Mouse (Mus musculus) neural tube, embryonic 13.5 days (tissue): ENCODE results near the gene Fam241a. TPM values are rescaled to one million over a fixed set of nuclear protein-coding genes. Genes with fewer than 3 reads are reported as not detected.

Source experiments
- ATAC-seq: fragments of 200-750 bp; cut with Nextera tagmentation; 2 replicates; pipeline ENCODE4 v1.8.0; 2017; ENCODE audit warnings: low read depth, mild to moderate bottlenecking, moderate TSS enrichment, moderate library complexity
- H3K27ac ChIP-seq: fragments of 300-500 bp; sonication (generic); replicated peaks from 2 replicates; pipeline ENCODE4 v1.5.1; 2015; ENCODE audit warnings: moderate library complexity, mild to moderate bottlenecking, inconsistent platforms
- H3K27me3 ChIP-seq: fragments of 300-500 bp; sonication (generic); 2 replicates; pipeline ENCODE4 v1.6.1; 2015; ENCODE audit warnings: mild to moderate bottlenecking, inconsistent platforms
- H3K36me3 ChIP-seq: fragments of 300-500 bp; sonication (generic); 2 replicates; pipeline ENCODE4 v1.6.1; 2015; ENCODE audit warnings: mild to moderate bottlenecking, inconsistent platforms
- H3K4me1 ChIP-seq: fragments of 300-500 bp; sonication (generic); replicated peaks from 2 replicates; pipeline ENCODE4 v1.6.1; 2015; ENCODE audit warnings: inconsistent platforms
- H3K4me2 ChIP-seq: fragments of 300-500 bp; sonication (generic); 2 replicates; pipeline ENCODE4 v1.6.1; 2015; ENCODE audit warnings: inconsistent platforms, mild to moderate bottlenecking, moderate library complexity
- H3K4me3 ChIP-seq: fragments of 300-500 bp; sonication (generic); 2 replicates; pipeline ENCODE4 v1.5.1; 2015; ENCODE audit warnings: mild to moderate bottlenecking, inconsistent platforms
- H3K9ac ChIP-seq: fragments of 300-500 bp; sonication (generic); 2 replicates; pipeline ENCODE4 v1.6.1; 2015; ENCODE audit warnings: moderate library complexity, mild to moderate bottlenecking, inconsistent platforms
- H3K9me3 ChIP-seq: fragments of 300-500 bp; sonication (generic); 2 replicates; pipeline ENCODE4 v1.6.1; 2016; ENCODE audit warnings: inconsistent platforms
- WGBS: fragments of 180-500 bp; shearing (Covaris S2); methylation state at CpG from one replicate; pipeline ENCODE4 v1.1.7; 2015; 5-methylcytosine and 5-hydroxymethylcytosine counted together
- polyA plus RNA-seq: library from polyadenylated mRNA; unstranded; fragments of >200 nt; fragmentation: Nextera tagmentation; extraction: Ambion mirVana; gene quantifications from 2 replicates; pipeline ENCODE4 v1.2.1, GENCODE M21; 2015

Fam241a gene
- polyA plus RNA-seq, 1 experiment from 2014 or later, result 7.2 TPM

DNA sequence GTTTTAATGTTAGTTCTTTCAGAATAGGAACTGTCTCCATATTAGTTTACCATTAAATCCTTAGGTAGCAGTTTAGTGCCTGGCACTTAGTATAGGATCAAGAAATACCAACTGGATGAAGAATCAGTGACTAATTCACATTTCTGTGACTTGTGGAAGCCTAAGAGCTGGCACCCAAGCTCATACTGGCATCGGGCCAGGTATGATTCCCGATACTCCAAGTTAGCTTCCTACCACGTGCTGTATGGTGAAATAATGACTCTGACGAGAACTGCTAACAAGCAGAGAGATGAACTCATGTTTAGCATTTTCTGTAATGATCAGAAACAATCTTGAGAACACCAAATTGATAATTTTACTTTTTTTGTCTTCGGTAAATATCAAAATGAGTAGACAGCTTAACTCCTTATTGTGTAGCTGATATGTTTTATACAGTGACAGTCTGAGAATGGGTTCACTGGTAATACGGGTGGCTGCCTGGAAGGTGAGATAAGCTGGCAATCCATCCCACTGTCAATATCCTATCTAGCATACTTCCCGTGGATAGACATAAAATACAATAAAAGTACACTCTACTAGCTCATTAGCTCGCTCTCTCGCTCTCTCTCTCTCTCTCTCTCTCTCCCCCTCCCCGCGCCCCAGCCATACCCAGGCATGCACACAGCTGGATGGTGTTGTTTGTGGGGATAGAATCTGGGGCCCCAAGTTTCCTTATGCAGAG is 47.9 kb downstream of the Fam241a start:
- ATAC-seq, result no peak
- no peak overlapping the region for H3K27ac ChIP-seq
- WGBS, result 87% methylated on average over 11 of the region's 11 CpGs
- no peaks in the 10 kb centered on the region for H3K4me1 ChIP-seq
- no peak overlapping the region for H3K4me3 ChIP-seq
- no peak overlapping the region for H3K4me2 ChIP-seq
- H3K9ac ChIP-seq, result no peak overlapping the region
- H3K9me3 ChIP-seq, result no peaks in the 10 kb centered on the region
- H3K36me3 ChIP-seq, result no peaks in the 10 kb centered on the region
- H3K27me3 ChIP-seq, result no peaks in the 10 kb centered on the region

DNA sequence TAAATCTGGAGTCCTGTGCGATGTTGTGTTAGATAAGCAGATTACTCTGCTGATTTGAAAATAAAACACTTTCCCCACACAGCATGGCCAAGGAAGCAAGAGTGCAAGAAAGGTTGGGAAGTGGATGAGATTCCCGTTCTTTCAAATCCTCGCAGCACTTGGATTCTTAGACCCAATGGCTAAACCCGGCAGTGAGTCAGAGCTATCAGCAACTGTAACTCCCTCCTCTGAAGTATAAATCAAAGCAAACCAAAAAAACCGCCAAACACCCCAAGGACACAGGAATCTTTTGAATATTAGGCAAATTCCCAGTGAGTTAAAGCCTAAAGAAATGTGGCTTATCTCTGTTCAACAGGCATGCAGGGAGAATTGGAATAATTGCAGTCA is 52.2 kb downstream of the Fam241a start:
- no peak for ATAC-seq
- H3K27me3 ChIP-seq, result no peaks in the 10 kb centered on the region; the same call in 1 of the 2 replicates
- H3K4me1 ChIP-seq, result no peaks in the 10 kb centered on the region
- no peak overlapping the region for H3K4me3 ChIP-seq
- no peaks in the 10 kb centered on the region for H3K36me3 ChIP-seq
- no peaks in the 10 kb centered on the region for H3K9me3 ChIP-seq
- WGBS, result 86% methylated on average over 5 of the region's 5 CpGs
- no peak overlapping the region for H3K4me2 ChIP-seq
- no peak overlapping the region for H3K27ac ChIP-seq
- H3K9ac ChIP-seq, result no peak overlapping the region

GRCm38 (mm10) chr3:127843324-127843940 is 52.7 kb downstream of the Fam241a start:
- Histone ChIP-seq H3K36me3 (no peaks in the 10 kb centered on the region), H3K9me3 (no peaks in the 10 kb centered on the region), H3K4me3 (no peak overlapping the region), H3K9ac (no peak overlapping the region), H3K4me1 (peaks cover 3% of the 10 kb centered on the region; the same call in 1 of the 2 replicates), H3K27me3 (no peaks in the 10 kb centered on the region; the same call in 1 of the 2 replicates), H3K27ac (no peak overlapping the region), H3K4me2 (no peak overlapping the region)
- WGBS, result 87% methylated on average over 2 of the region's 2 CpGs
- no peak for ATAC-seq

- WGBS, result 66% methylated on average over 8 of the region's 8 CpGs
- H3K27me3 ChIP-seq, result no peaks in the 10 kb centered on the region; the same call in 1 of the 2 replicates
- H3K9ac ChIP-seq, result no peak overlapping the region
- H3K36me3 ChIP-seq, result no peaks in the 10 kb centered on the region
- H3K4me2 ChIP-seq, result no peak overlapping the region
- no peak overlapping the region for H3K4me3 ChIP-seq
- H3K4me1 ChIP-seq, result peaks cover 9% of the 10 kb centered on the region; the same call in 1 of the 2 replicates
- ATAC-seq, result no peak
- H3K9me3 ChIP-seq, result no peaks in the 10 kb centered on the region
- no peak overlapping the region for H3K27ac ChIP-seq
Observed at GRCm38 (mm10) chr3:127841926-127842325, 54.2 kb downstream of the Fam241a start.

DNA sequence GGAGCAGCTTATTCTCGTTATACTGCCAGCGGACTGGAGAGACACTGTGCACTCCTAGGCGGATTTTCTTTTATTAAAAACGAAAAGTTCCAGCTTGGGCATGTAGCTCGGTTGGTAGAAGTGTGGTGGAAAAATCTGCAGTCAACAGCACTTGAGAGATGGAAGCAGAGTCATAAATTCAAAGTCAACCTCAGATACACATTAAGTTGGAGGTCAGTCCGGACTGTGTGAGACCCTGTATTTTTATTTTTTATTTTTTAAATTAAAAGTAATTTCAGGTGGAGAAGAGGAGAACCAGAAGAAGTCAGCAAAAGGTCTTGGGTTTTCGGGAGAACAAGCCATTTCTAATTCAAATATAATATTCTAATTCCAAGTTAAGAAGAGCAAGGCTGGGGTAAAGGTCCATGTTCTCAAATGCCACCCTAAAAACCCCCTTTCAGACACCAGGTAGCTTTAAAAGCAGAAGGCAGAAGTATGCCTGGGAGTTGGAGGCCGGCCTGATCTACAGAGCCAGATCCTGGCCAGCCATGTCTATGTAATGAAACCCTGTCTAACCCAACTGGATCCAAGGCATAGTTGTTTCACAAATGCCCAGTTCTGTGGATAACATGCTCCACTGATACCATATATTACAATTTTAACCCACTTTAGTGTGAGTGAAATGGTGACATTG is 58.0 kb downstream of the Fam241a start:
- no peaks in the 10 kb centered on the region for H3K9me3 ChIP-seq
- H3K36me3 ChIP-seq, result no peaks in the 10 kb centered on the region
- H3K27me3 ChIP-seq, result no peaks in the 10 kb centered on the region; the same call in 1 of the 2 replicates
- H3K4me2 ChIP-seq, result peak overlapping the region; percentile 69
- 34% methylated on average over 8 of the region's 8 CpGs for WGBS
- peak overlapping the region; percentile 95 for H3K27ac ChIP-seq
- peaks cover 31% of the 10 kb centered on the region for H3K4me1 ChIP-seq
- ATAC-seq, result peak; percentile 29
- H3K4me3 ChIP-seq, result peak overlapping the region; percentile 93
- H3K9ac ChIP-seq, result peak overlapping the region; percentile 97

GRCm38 (mm10) chr3:127837154-127837865 is 58.8 kb downstream of the Fam241a start, which contains the start of gene Ap1ar:
TSS of gene Ap1ar (minus strand) at chr3:127837523.
- Histone ChIP-seq H3K9me3 (no peaks in the 10 kb centered on the region), H3K27me3 (no peaks in the 10 kb centered on the region; the same call in 1 of the 2 replicates), H3K4me1 (peaks cover 31% of the 10 kb centered on the region), H3K9ac (peak within 1 kb of the TSS; percentile 97), H3K27ac (peak within 1 kb of the TSS; percentile 95), H3K4me2 (peak within 1 kb of the TSS; percentile 86), H3K4me3 (peak within 1 kb of the TSS; percentile 93), H3K36me3 (no peaks in the 10 kb centered on the region)
- under 1% methylated on average over 87 of the region's 89 CpGs for WGBS
- peak; percentile 96 for ATAC-seq

DNA sequence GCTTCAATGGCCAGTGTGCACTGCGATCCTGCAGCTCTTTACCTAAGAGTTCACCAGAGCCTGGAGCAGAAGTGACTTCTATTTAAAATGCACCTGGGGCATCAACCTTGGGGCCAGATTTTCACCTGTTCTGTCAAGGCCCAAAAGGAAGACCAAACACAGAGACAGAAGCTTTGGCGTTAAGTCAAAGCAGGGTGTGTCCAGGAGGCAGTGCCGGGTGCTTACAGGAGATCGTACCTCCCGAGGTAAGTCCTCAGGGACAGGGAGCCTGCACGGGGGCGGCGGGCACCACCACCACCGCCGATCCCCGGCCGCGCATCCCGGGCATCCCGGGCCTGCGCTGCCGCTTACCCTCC is 59.3 kb downstream of the Fam241a start:
- no peaks in the 10 kb centered on the region for H3K36me3 ChIP-seq
- H3K9me3 ChIP-seq, result no peaks in the 10 kb centered on the region
- peak overlapping the region; percentile 86 for H3K4me2 ChIP-seq
- no peaks in the 10 kb centered on the region for H3K27me3 ChIP-seq
- 0% methylated on average over 16 of the region's 17 CpGs for WGBS
- peak overlapping the region; percentile 97 for H3K9ac ChIP-seq
- peak overlapping the region; percentile 93 for H3K4me3 ChIP-seq
- peak; percentile 61 for ATAC-seq
- H3K27ac ChIP-seq, result peak overlapping the region; percentile 95
- peaks cover 31% of the 10 kb centered on the region for H3K4me1 ChIP-seq

DNA sequence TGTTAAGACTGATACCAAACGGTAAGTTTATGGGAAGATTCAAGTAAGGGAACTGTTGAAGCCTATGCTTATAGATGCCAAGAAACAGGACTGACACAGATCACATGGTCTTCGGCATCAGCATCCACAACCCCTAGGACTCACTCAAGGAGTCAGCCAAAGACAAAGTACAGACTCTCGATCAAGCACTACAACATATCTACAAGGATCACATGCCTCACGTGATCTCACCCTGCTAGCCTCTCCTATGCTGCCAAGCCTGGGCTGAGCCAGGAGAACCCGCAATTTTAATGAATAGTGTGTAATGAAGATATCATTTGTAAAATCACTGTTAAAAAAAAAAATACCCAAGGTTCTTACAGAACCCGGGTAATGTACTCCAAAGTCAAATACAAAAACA is 60.5 kb downstream of the Fam241a start:
- peak overlapping the region; percentile 97 for H3K9ac ChIP-seq
- no peak for ATAC-seq
- no peaks in the 10 kb centered on the region for H3K27me3 ChIP-seq
- H3K36me3 ChIP-seq, result no peaks in the 10 kb centered on the region
- H3K9me3 ChIP-seq, result no peaks in the 10 kb centered on the region
- no peak overlapping the region for H3K4me3 ChIP-seq
- peaks cover 35% of the 10 kb centered on the region for H3K4me1 ChIP-seq
- no peak overlapping the region for H3K27ac ChIP-seq
- 82% methylated on average over 6 of the region's 6 CpGs for WGBS
- H3K4me2 ChIP-seq, result peak overlapping the region; percentile 86

GRCm38 (mm10) chr3:127834040-127834439 is 62.1 kb downstream of the Fam241a start:
- WGBS, result 90% methylated on average over 4 of the region's 4 CpGs

GRCm38 (mm10) chr3:127831079-127831478 is 65.0 kb downstream of the Fam241a start:
- no peaks in the 10 kb centered on the region for H3K36me3 ChIP-seq
- H3K27ac ChIP-seq, result no peak overlapping the region
- peaks cover 31% of the 10 kb centered on the region for H3K4me1 ChIP-seq
- H3K9me3 ChIP-seq, result no peaks in the 10 kb centered on the region
- no peak overlapping the region for H3K4me3 ChIP-seq
- WGBS, result 42% methylated on average over 6 of the region's 6 CpGs
- no peaks in the 10 kb centered on the region for H3K27me3 ChIP-seq
- no peak overlapping the region for H3K4me2 ChIP-seq
- H3K9ac ChIP-seq, result no peak overlapping the region
- ATAC-seq, result no peak; the same call in 1 of the 2 replicates

More at GRCm38 (mm10) chr3:127834040-127834439, 62.1 kb downstream of the Fam241a start:
- H3K9ac ChIP-seq, result no peak overlapping the region
- H3K4me2 ChIP-seq, result no peak overlapping the region
- no peaks in the 10 kb centered on the region for H3K36me3 ChIP-seq
- H3K27me3 ChIP-seq, result no peaks in the 10 kb centered on the region
- no peak overlapping the region for H3K4me3 ChIP-seq
- H3K27ac ChIP-seq, result no peak overlapping the region
- H3K9me3 ChIP-seq, result no peaks in the 10 kb centered on the region
- H3K4me1 ChIP-seq, result peaks cover 35% of the 10 kb centered on the region
- ATAC-seq, result no peak

DNA sequence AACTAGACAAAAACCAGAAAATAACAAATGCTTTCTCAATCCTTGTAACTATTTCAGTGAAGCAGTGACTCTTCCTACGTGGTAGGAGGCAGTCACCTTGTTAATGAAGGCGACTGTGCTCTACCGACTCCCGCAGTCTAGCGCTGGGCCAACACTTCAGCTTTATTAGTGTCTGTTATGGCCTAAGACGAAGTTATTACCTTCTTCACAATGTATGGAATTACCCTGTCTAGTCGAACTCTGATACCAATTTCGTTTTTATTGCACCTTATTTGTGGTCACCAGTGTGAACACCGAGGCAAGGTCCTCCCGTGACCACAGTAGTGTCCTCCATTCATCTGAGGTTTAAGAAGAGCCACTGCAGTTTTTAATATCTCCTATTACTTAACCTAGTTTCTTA is 65.9 kb downstream of the Fam241a start:
- no peak overlapping the region for H3K9ac ChIP-seq
- H3K27ac ChIP-seq, result no peak overlapping the region
- WGBS, result 40% methylated on average over 10 of the region's 10 CpGs
- no peak overlapping the region for H3K4me2 ChIP-seq
- peaks cover 24% of the 10 kb centered on the region for H3K4me1 ChIP-seq
- no peak overlapping the region for H3K4me3 ChIP-seq
- H3K36me3 ChIP-seq, result no peaks in the 10 kb centered on the region
- ATAC-seq, result no peak
- H3K27me3 ChIP-seq, result no peaks in the 10 kb centered on the region
- no peaks in the 10 kb centered on the region for H3K9me3 ChIP-seq
